Mouse (Mus musculus) MEL (cell line): Measurements from ENCODE around the gene Dhdh.

Experiments used
- BHLHE40 ChIP-seq: IDR thresholded peaks from 2 replicates; pipeline ENCODE4 v1.6.1; 2012; ENCODE audit warnings: low read depth, mild to moderate bottlenecking, inconsistent platforms, low read length, improper control_type of control experiment, borderline replicate concordance
- CHD2 ChIP-seq: IDR thresholded peaks from 2 replicates; pipeline ENCODE4 v1.6.1; 2011; ENCODE audit warnings: low read length, improper control_type of control experiment
- CTCF ChIP-seq, 3 experiments: IDR thresholded peaks in 2 of 3; conservative IDR thresholded peaks in 1 of 3; 2 replicates each; pipeline ENCODE4 v1.5.1; 2011 to 2012; ENCODE audit warnings: low read length in 3 of 3, low read depth in 2 of 3, mild to moderate bottlenecking in 2 of 3, improper control_type of control experiment in 1 of 3, inconsistent platforms in 1 of 3, mixed read lengths in 1 of 3, moderate library complexity in 1 of 3; ENCODE audit not compliant: control insufficient read depth in 1 of 3, insufficient read depth in 1 of 3, poor library complexity in 1 of 3, severe bottlenecking in 1 of 3
- E2F4 ChIP-seq: IDR thresholded peaks from 2 replicates; pipeline ENCODE4 v1.6.1; 2011; ENCODE audit warnings: low read depth, low read length, improper control_type of control experiment, borderline replicate concordance
- EP300 ChIP-seq, 2 experiments: IDR thresholded peaks; 2 replicates each; pipeline ENCODE4 v1.6.1; 2011; ENCODE audit warnings: improper control_type of control experiment in 2 of 2, low read length in 2 of 2, low read depth in 1 of 2, mild to moderate bottlenecking in 1 of 2
- GATA1 ChIP-seq: IDR thresholded peaks from 2 replicates; pipeline ENCODE4 v1.6.1; 2011; ENCODE audit warnings: low read depth, low read length, improper control_type of control experiment
- HCFC1 ChIP-seq: IDR thresholded peaks from 2 replicates; pipeline ENCODE4 v1.6.1; 2012; ENCODE audit warnings: low read depth, mild to moderate bottlenecking, inconsistent platforms, low read length, improper control_type of control experiment, moderate library complexity
- MAFK ChIP-seq: IDR thresholded peaks from 2 replicates; pipeline ENCODE4 v1.6.1; 2011; ENCODE audit warnings: low read depth, mild to moderate bottlenecking, low read length, improper control_type of control experiment, borderline replicate concordance
- MAZ ChIP-seq: IDR thresholded peaks from 2 replicates; pipeline ENCODE4 v1.6.1; 2012; ENCODE audit warnings: low read depth, mild to moderate bottlenecking, inconsistent platforms, low read length, improper control_type of control experiment
- POLR2A ChIP-seq, 2 experiments: IDR thresholded peaks; 2 replicates each; pipeline ENCODE4 v1.6.1; 2011 to 2012; ENCODE audit warnings: low read length in 2 of 2, mild to moderate bottlenecking in 2 of 2, control low read depth in 1 of 2, improper control_type of control experiment in 1 of 2, low read depth in 1 of 2, moderate library complexity in 1 of 2; ENCODE audit not compliant: control insufficient read depth in 1 of 2, insufficient read depth in 1 of 2, poor library complexity in 1 of 2
- TAL1 ChIP-seq: IDR thresholded peaks from 2 replicates; pipeline ENCODE4 v1.6.1; 2012; ENCODE audit warnings: mild to moderate bottlenecking, inconsistent platforms, low read length, moderate library complexity, mixed read lengths
- UBTF ChIP-seq: IDR thresholded peaks from 2 replicates; pipeline ENCODE4 v1.6.1; 2012; ENCODE audit warnings: low read depth, mild to moderate bottlenecking, inconsistent platforms, low read length, improper control_type of control experiment, moderate library complexity, borderline replicate concordance; ENCODE audit not compliant: insufficient read depth
- USF1 ChIP-seq: IDR thresholded peaks from 2 replicates; pipeline ENCODE4 v1.6.1; 2014; ENCODE audit warnings: low read depth, mild to moderate bottlenecking, inconsistent platforms, low read length, improper control_type of control experiment, moderate library complexity
- ZC3H11A ChIP-seq: IDR thresholded peaks from 2 replicates; pipeline ENCODE4 v1.6.1; 2012; ENCODE audit warnings: low read depth, mild to moderate bottlenecking, inconsistent platforms, low read length, improper control_type of control experiment

DNA sequence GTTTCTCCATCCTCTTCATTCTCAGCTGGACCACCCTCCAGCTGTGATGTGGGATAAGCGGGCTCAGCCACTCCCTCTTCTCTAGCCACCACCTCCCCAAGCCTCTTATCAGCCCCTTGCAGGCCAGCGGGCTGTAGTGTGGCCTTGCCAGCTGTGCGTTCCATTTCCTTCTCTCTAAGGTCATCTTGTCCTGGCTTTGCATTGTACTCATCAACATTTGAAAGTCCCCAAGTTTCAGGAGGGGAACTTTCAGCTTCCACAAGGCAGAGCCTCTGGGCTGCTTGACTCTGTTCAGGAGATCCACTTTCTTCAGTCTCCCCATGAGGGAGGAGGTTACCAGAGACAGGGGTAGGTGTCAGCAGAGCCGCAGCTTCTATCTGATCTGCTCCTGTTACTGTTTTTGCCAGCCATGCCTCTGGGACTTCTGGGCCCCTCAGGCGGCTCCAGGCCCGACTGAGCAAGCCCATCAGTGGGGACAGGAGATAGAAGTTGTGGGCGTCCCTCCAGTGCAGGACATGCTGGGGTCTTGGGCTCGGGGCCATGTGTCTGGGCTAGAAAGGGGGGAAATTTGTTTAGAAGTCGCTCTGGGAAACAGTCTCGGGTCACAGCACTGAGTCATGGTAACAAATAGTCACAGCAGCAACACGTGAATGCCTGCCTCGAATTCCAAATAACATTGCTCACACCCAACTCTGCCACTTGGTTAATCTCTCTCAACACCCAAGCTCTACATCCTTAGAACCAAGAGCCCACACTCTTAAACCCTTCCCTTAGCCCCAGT, 36.4 kb upstream of the Dhdh start:
- TF ChIP-seq ZC3H11A (no peak), CTCF (IDR thresholded peaks at IDR 0.05 in 2 of 3, conservative IDR thresholded peaks at IDR 0.05 in 1 of 3; ENCODE audit: control insufficient read depth in 1 of 3, insufficient read depth in 1 of 3, low read depth in 2 of 3, low read length in 3 of 3, poor library complexity in 1 of 3, severe bottlenecking in 1 of 3) (no peak), POLR2A (IDR thresholded peaks at IDR 0.05; ENCODE audit: control insufficient read depth in 1 of 2, insufficient read depth in 1 of 2, low read depth in 1 of 2, low read length in 2 of 2, poor library complexity in 1 of 2) (peak in 1 of 2 experiments; percentile 54; a peak in 2 of 4 replicates), USF1 (no peak), CHD2 (no peak), MAZ (peak; percentile 75; the same call in 1 of the 2 replicates), UBTF (0 out of 2 replicates have a peak, but pooled peaks have one; percentile 52), EP300 (IDR thresholded peaks at IDR 0.05; ENCODE audit: low read depth in 1 of 2, low read length in 2 of 2) (peak; percentile 86 to 95), BHLHE40 (peak; percentile 58; the same call in 1 of the 2 replicates), E2F4 (no peak), MAFK (peak; percentile 30; the same call in 1 of the 2 replicates), TAL1 (peak; percentile 100), GATA1 (peak; percentile 97), HCFC1 (no peak; the same call in 1 of the 2 replicates)
